Mouse (Mus musculus) cerebellum, adult 2 months (tissue): ENCODE data around the gene Tom1. TPM values are rescaled to one million over a fixed set of nuclear protein-coding genes. Genes with fewer than 3 reads are reported as not detected.

ENCODE experiments used
- DNase-seq, 2 experiments: peaks; one replicate each; pipeline ENCODE4 v3.0.0; 2021
- H3K27ac ChIP-seq: fragments of 200-500 bp; 2 replicates; pipeline ENCODE4 v1.5.1; 2012; ENCODE audit warnings: low read length, control low read depth, inconsistent platforms; ENCODE audit not compliant: insufficient read depth
- H3K27me3 ChIP-seq: fragments of 200-500 bp; 2 replicates; pipeline ENCODE4 v1.6.1; 2012; ENCODE audit warnings: inconsistent platforms, mild to moderate bottlenecking, low read length, moderate library complexity; ENCODE audit not compliant: control insufficient read depth, insufficient read depth
- H3K4me1 ChIP-seq: fragments of 200-500 bp; 2 replicates; pipeline ENCODE4 v1.6.1; 2011; ENCODE audit warnings: low read length; ENCODE audit not compliant: control insufficient read depth, insufficient read depth
- H3K4me3 ChIP-seq: fragments of 200-500 bp; replicated peaks from 2 replicates; pipeline ENCODE3; 2011; ENCODE audit warnings: mild to moderate bottlenecking, low read depth, low read length, control low read depth; ENCODE audit not compliant: insufficient read depth
- CTCF ChIP-seq: fragments of 200-500 bp; IDR thresholded peaks from 2 replicates; pipeline ENCODE4 v1.5.1; 2011; ENCODE audit warnings: low read depth, mild to moderate bottlenecking, control low read depth, low read length, moderate library complexity, borderline replicate concordance; ENCODE audit not compliant: insufficient read depth
- POLR2A ChIP-seq: fragments of 200-500 bp; IDR thresholded peaks from 2 replicates; pipeline ENCODE4 v1.6.1; 2011; ENCODE audit warnings: low read length, control low read depth, borderline replicate concordance; ENCODE audit not compliant: insufficient read depth
- WGBS: fragments of 180-500 bp; shearing (Covaris S2); methylation state at CpG from one replicate; pipeline ENCODE4 v1.1.7; 2018; 5-methylcytosine and 5-hydroxymethylcytosine counted together
- polyA plus RNA-seq: library from polyadenylated mRNA; depleted of rRNA; stranded (reverse); fragments of >200 nt; gene quantifications from 2 replicates; pipeline ENCODE4 v1.2.3, GENCODE M21; 2012; rRNA removed

The Tom1 gene
- polyA plus RNA-seq = 48.4 and 51.8 TPM in 2 replicates

GRCm38 (mm10) chr8:75033511-75034243 lies at the start of gene Tom1:
Tom1 (plus strand) TSS chr8:75033705.
- WGBS = under 1% methylated on average over 62 of the region's 62 CpGs

GRCm38 (mm10) chr8:74987436-74987835 lies 46.1 kb upstream of the Tom1 start:
- no peak for TF ChIP-seq CTCF

More at GRCm38 (mm10) chr8:75033511-75034243, at the start of gene Tom1:
- no peaks in the 10 kb centered on the region for H3K27me3 ChIP-seq
- peak within 1 kb of the TSS; percentile 82 for H3K27ac ChIP-seq
- TF ChIP-seq CTCF (no peak), POLR2A (peak; percentile 31; the same call in 1 of the 2 replicates)
- peak; percentile 97 to 100 for DNase-seq
- peak within 1 kb of the TSS; percentile 81 for H3K4me3 ChIP-seq
- H3K4me1 ChIP-seq = peaks cover 5% of the 10 kb centered on the region; the same call in 1 of the 2 replicates

GRCm38 (mm10) chr8:74990021-74990420 lies 43.5 kb upstream of the Tom1 start:
- TF ChIP-seq CTCF (no peak), POLR2A (no peak)
- no peak overlapping the region for H3K27ac ChIP-seq
- WGBS = 19% methylated on average over 15 of the region's 15 CpGs

More at GRCm38 (mm10) chr8:74987436-74987835, 46.1 kb upstream of the Tom1 start:
- no peak overlapping the region for H3K4me3 ChIP-seq
- 83% methylated on average over 5 of the region's 5 CpGs for WGBS
- no peaks in the 10 kb centered on the region for H3K4me1 ChIP-seq
- no peak overlapping the region for H3K27ac ChIP-seq
- DNase-seq = no peak
- H3K27me3 ChIP-seq = no peaks in the 10 kb centered on the region

GRCm38 (mm10) chr8:74993081-74993474 lies 40.4 kb upstream of the Tom1 start, which contains the start of gene Hmgxb4:
Hmgxb4 (plus strand) TSS chr8:74993356.
- H3K27me3 ChIP-seq = no peaks in the 10 kb centered on the region
- TF ChIP-seq CTCF = no peak
- no peak for TF ChIP-seq POLR2A
- peaks cover 4% of the 10 kb centered on the region; the same call in 1 of the 2 replicates for H3K4me1 ChIP-seq
- peak within 1 kb of the TSS; percentile 59; the same call in 1 of the 2 replicates for H3K27ac ChIP-seq
- DNase-seq = no peak
- peak within 1 kb of the TSS; percentile 79 for H3K4me3 ChIP-seq
- WGBS = 6% methylated on average over 8 of the region's 8 CpGs

More at GRCm38 (mm10) chr8:74990021-74990420, 43.5 kb upstream of the Tom1 start:
- Histone ChIP-seq H3K27me3 (no peaks in the 10 kb centered on the region), H3K4me3 (no peak overlapping the region), H3K4me1 (peaks cover 4% of the 10 kb centered on the region; the same call in 1 of the 2 replicates)
- no peak for DNase-seq

- Histone ChIP-seq H3K27me3 (no peaks in the 10 kb centered on the region), H3K4me1 (peaks cover 4% of the 10 kb centered on the region; the same call in 1 of the 2 replicates), H3K27ac (peak overlapping the region; percentile 59; the same call in 1 of the 2 replicates), H3K4me3 (peak overlapping the region; percentile 79)
- peak; percentile 89 to 90 for DNase-seq
- TF ChIP-seq POLR2A (peak; percentile 41; the same call in 1 of the 2 replicates), CTCF (no peak)
- under 1% methylated on average over 106 of the region's 111 CpGs for WGBS
These were observed 39.7 kb upstream of the Tom1 start for GRCm38 (mm10) chr8:74993475-74994451.

GRCm38 (mm10) chr8:74994540-74994939 lies 39.0 kb upstream of the Tom1 start:
- Histone ChIP-seq H3K4me1 (peaks cover 4% of the 10 kb centered on the region; the same call in 1 of the 2 replicates), H3K27ac (no peak overlapping the region), H3K27me3 (no peaks in the 10 kb centered on the region), H3K4me3 (peak overlapping the region; percentile 40)
- TF ChIP-seq POLR2A (no peak), CTCF (no peak)
- DNase-seq = peak in 1 of 2 experiments; percentile 10
- WGBS = 4% methylated on average over 7 of the region's 7 CpGs

GRCm38 (mm10) chr8:75000431-75000830 lies 33.1 kb upstream of the Tom1 start:
- WGBS = 96% methylated on average over 3 of the region's 3 CpGs
- H3K27ac ChIP-seq = no peak overlapping the region
- TF ChIP-seq CTCF = no peak

More at GRCm38 (mm10) chr8:75000431-75000830, 33.1 kb upstream of the Tom1 start:
- Histone ChIP-seq H3K4me3 (no peak overlapping the region), H3K4me1 (no peaks in the 10 kb centered on the region), H3K27me3 (no peaks in the 10 kb centered on the region)
- DNase-seq = no peak
